Mouse (Mus musculus) kidney, adult 18-20 months (tissue): ENCODE data around the gene Zfp57.

Source experiments
- DNase-seq: peaks from one replicate; pipeline ENCODE4 v3.0.0; 2021

Gene Zfp57

GRCm38 (mm10) chr17:37046312-37047112 lies 45.5 kb downstream of the Zfp57 start:
- DNase-seq = peak; percentile 59

GRCm38 (mm10) chr17:37047332-37047976 lies 46.5 kb downstream of the Zfp57 start:
- no peak for DNase-seq

GRCm38 (mm10) chr17:37047981-37048380 lies 47.0 kb downstream of the Zfp57 start:
- DNase-seq = no peak

- no peak for DNase-seq
Observed at GRCm38 (mm10) chr17:37048383-37048782, 47.4 kb downstream of the Zfp57 start.

GRCm38 (mm10) chr17:37049570-37050310 lies 48.8 kb downstream of the Zfp57 start:
- peak; percentile 77 for DNase-seq

- peak; percentile 81 for DNase-seq
Observed at GRCm38 (mm10) chr17:37050399-37050798, 49.4 kb downstream of the Zfp57 start.

GRCm38 (mm10) chr17:37050876-37051275 lies 49.9 kb downstream of the Zfp57 start:
- DNase-seq = no peak

GRCm38 (mm10) chr17:37051745-37052144 lies 50.8 kb downstream of the Zfp57 start:
- DNase-seq = no peak

GRCm38 (mm10) chr17:37056957-37057356 lies 56.0 kb downstream of the Zfp57 start:
- DNase-seq = no peak
